Mouse (Mus musculus) monocyte, adult 59 days (primary cell): Measurements from ENCODE around the gene Ipo11. TPM values are rescaled to one million over a fixed set of nuclear protein-coding genes. Genes with fewer than 3 reads are reported as not detected.

Experiments used
- total RNA-seq, 2 experiments: library from RNA; stranded (reverse); gene quantifications; one replicate each; pipeline ENCODE4 v1.2.4; 2023

Gene Ipo11
- 10 to 100 TPM; 16.2 to 18.3 TPM for total RNA-seq

GRCm38 (mm10) chr13:106936256-106937137 is at the start of gene Ipo11:
Gene Ipo11, minus strand, starts transcription at chr13:106936958.

GRCm38 (mm10) chr13:106946594-106947540 is 10.1 kb upstream of the Ipo11 start, which contains the start of gene Dimt1:
Gene Dimt1, plus strand, starts transcription at chr13:106947127.

Other genes with a start within 250 kb of the Ipo11 start
- gene Dimt1, start 10.2 kb upstream of the Ipo11 start, total RNA-seq = 10 to 100 TPM; 11.4 to 12.9 TPM
- gene Kif2a, start 85.2 kb upstream of the Ipo11 start, total RNA-seq = 10 to 100 TPM; 49.1 to 52.1 TPM